Mouse (Mus musculus) bone marrow, adult 2 months (tissue): ENCODE results near the gene Sfxn4.

ENCODE experiments used
- CTCF ChIP-seq: fragments of 200-500 bp; IDR thresholded peaks from 2 replicates; pipeline ENCODE4 v1.5.1; 2011; ENCODE audit warnings: low read length, control low read depth; ENCODE audit not compliant: control insufficient read depth, insufficient read depth
- POLR2A ChIP-seq: fragments of 200-500 bp; IDR thresholded peaks from 2 replicates; pipeline ENCODE4 v1.6.1; 2011; ENCODE audit warnings: low read depth, mild to moderate bottlenecking, control low read depth, low read length, borderline replicate concordance; ENCODE audit not compliant: control insufficient read depth

- TF ChIP-seq CTCF (no peak), POLR2A (no peak)
These were observed 29.3 kb upstream of the Sfxn4 start for GRCm38 (mm10) chr19:60890391-60891122.
